Mouse (Mus musculus): Measurements from ENCODE around the gene Srd5a1. TPM values are rescaled to one million over a fixed set of nuclear protein-coding genes. Genes with fewer than 3 reads are reported as not detected.
A peak's percentile ranks its signal among the peaks of the same experiment; 100 is the strongest.

Srd5a1 gene
- polyA plus RNA-seq, 2 experiments, result 15.9 to 43.4 TPM

- under 1% methylated on average over 41 of the region's 86 CpGs for WGBS
These were observed 76.3 kb downstream of the Srd5a1 start for GRCm38 (mm10) chr13:69534654-69535551.

GRCm38 (mm10) chr13:69534334-69534653, 76.9 kb downstream of the Srd5a1 start, which contains the start of gene Tent4a:
Gene Tent4a, minus strand, starts transcription at chr13:69534617.
- H3K4me3 ChIP-seq (replicated peaks; ENCODE audit: low read length), result peak within 1 kb of the TSS; percentile 89
- peak within 1 kb of the TSS; percentile 66 for H3K4me2 ChIP-seq (replicated peaks; ENCODE audit: low read depth, low read length, severe bottlenecking)
- peak within 1 kb of the TSS; percentile 76 for H3K9ac ChIP-seq (ENCODE audit: low read depth, low read length, severe bottlenecking)
- WGBS, result 0% methylated on average over 21 of the region's 57 CpGs
- no peak for TF ChIP-seq POLR2A (IDR thresholded peaks at IDR 0.05; ENCODE audit: borderline replicate concordance, extremely low read depth, insufficient read depth, insufficient read length)
- no peaks in the 10 kb centered on the region for H3K9me3 ChIP-seq (ENCODE audit: control insufficient read depth, low read length)
- no peaks in the 10 kb centered on the region for H3K27me3 ChIP-seq (ENCODE audit: control insufficient read depth, insufficient read depth, low read length)
- peak; percentile 89 for ATAC-seq (ENCODE audit: low FRiP score, low read depth)
- H3K27ac ChIP-seq (replicated peaks; ENCODE audit: low read depth, low read length), result peak within 1 kb of the TSS; percentile 91
- peaks cover 44% of the 10 kb centered on the region for H3K4me1 ChIP-seq (ENCODE audit: control insufficient read depth, insufficient read depth, low read length)
- DNase-seq (ENCODE audit: low spot score), result no peak
- H3K36me3 ChIP-seq (ENCODE audit: control insufficient read depth, insufficient read depth, low read length), result peaks cover 10% of the 10 kb centered on the region

More at GRCm38 (mm10) chr13:69534654-69535551, 76.3 kb downstream of the Srd5a1 start:
- H3K36me3 ChIP-seq (ENCODE audit: control insufficient read depth, insufficient read depth, low read length), result peaks cover 8% of the 10 kb centered on the region; the same call in 1 of the 2 replicates
- peak overlapping the region; percentile 91 for H3K27ac ChIP-seq (replicated peaks; ENCODE audit: low read depth, low read length)
- H3K27me3 ChIP-seq (ENCODE audit: control insufficient read depth, insufficient read depth, low read length), result no peaks in the 10 kb centered on the region
- peak; percentile 74; the same call in 1 of the 2 replicates for TF ChIP-seq POLR2A (IDR thresholded peaks at IDR 0.05; ENCODE audit: borderline replicate concordance, extremely low read depth, insufficient read depth, insufficient read length)
- ATAC-seq (ENCODE audit: low FRiP score, low read depth) (peak; percentile 95), DNase-seq (ENCODE audit: low spot score) (peak; percentile 96)
- H3K4me2 ChIP-seq (replicated peaks; ENCODE audit: low read depth, low read length, severe bottlenecking), result peak overlapping the region; percentile 62
- peak overlapping the region; percentile 76 for H3K9ac ChIP-seq (ENCODE audit: low read depth, low read length, severe bottlenecking)
- peak overlapping the region; percentile 89 for H3K4me3 ChIP-seq (replicated peaks; ENCODE audit: low read length)
- H3K4me1 ChIP-seq (ENCODE audit: control insufficient read depth, insufficient read depth, low read length), result peaks cover 44% of the 10 kb centered on the region
- no peaks in the 10 kb centered on the region for H3K9me3 ChIP-seq (ENCODE audit: control insufficient read depth, low read length)

GRCm38 (mm10) chr13:69533405-69534333, 77.6 kb downstream of the Srd5a1 start, which contains the start of gene Nsun2:
Gene Nsun2, plus strand, starts transcription at chr13:69533746.
- Histone ChIP-seq H3K4me3 (replicated peaks; ENCODE audit: low read length) (peak within 1 kb of the TSS; percentile 89), H3K36me3 (ENCODE audit: control insufficient read depth, insufficient read depth, low read length) (peaks cover 10% of the 10 kb centered on the region), H3K27me3 (ENCODE audit: control insufficient read depth, insufficient read depth, low read length) (no peaks in the 10 kb centered on the region), H3K4me1 (ENCODE audit: control insufficient read depth, insufficient read depth, low read length) (peaks cover 40% of the 10 kb centered on the region), H3K27ac (replicated peaks; ENCODE audit: low read depth, low read length) (peak within 1 kb of the TSS; percentile 86), H3K9ac (ENCODE audit: low read depth, low read length, severe bottlenecking) (peak within 1 kb of the TSS; percentile 76), H3K9me3 (ENCODE audit: control insufficient read depth, low read length) (no peaks in the 10 kb centered on the region), H3K4me2 (replicated peaks; ENCODE audit: low read depth, low read length, severe bottlenecking) (peak within 1 kb of the TSS; percentile 66)
- under 1% methylated on average over 83 of the region's 155 CpGs for WGBS
- peak; percentile 24 for DNase-seq (ENCODE audit: low spot score)
- no peak for TF ChIP-seq POLR2A (IDR thresholded peaks at IDR 0.05; ENCODE audit: borderline replicate concordance, extremely low read depth, insufficient read depth, insufficient read length)
- no peak; the same call in 1 of the 2 replicates for ATAC-seq (ENCODE audit: low FRiP score, low read depth)

- H3K4me1 ChIP-seq (ENCODE audit: control insufficient read depth, insufficient read depth, low read length), result peaks cover 35% of the 10 kb centered on the region
- WGBS, result under 1% methylated on average over 9 of the region's 9 CpGs
- peaks cover 10% of the 10 kb centered on the region for H3K36me3 ChIP-seq (ENCODE audit: control insufficient read depth, insufficient read depth, low read length)
- no peaks in the 10 kb centered on the region for H3K9me3 ChIP-seq (ENCODE audit: control insufficient read depth, low read length)
- peak overlapping the region; percentile 89 for H3K4me3 ChIP-seq (replicated peaks; ENCODE audit: low read length)
- peak overlapping the region; percentile 76 for H3K9ac ChIP-seq (ENCODE audit: low read depth, low read length, severe bottlenecking)
- DNase-seq (ENCODE audit: low spot score) (no peak), ATAC-seq (ENCODE audit: low FRiP score, low read depth) (no peak)
- TF ChIP-seq POLR2A (IDR thresholded peaks at IDR 0.05; ENCODE audit: borderline replicate concordance, extremely low read depth, insufficient read depth, insufficient read length), result no peak
- H3K27me3 ChIP-seq (ENCODE audit: control insufficient read depth, insufficient read depth, low read length), result no peaks in the 10 kb centered on the region
- H3K27ac ChIP-seq (replicated peaks; ENCODE audit: low read depth, low read length), result 0 out of 2 replicates have a peak overlapping the region, but pooled peaks have one; percentile 86
- peak overlapping the region; percentile 66 for H3K4me2 ChIP-seq (replicated peaks; ENCODE audit: low read depth, low read length, severe bottlenecking)
These were observed 78.3 kb downstream of the Srd5a1 start for GRCm38 (mm10) chr13:69532893-69533404.

Data from limb, embryonic 14.5 days (tissue).